Mouse (Mus musculus): Measurements from ENCODE around the gene Stard3. TPM values are rescaled to one million over a fixed set of nuclear protein-coding genes. Genes with fewer than 3 reads are reported as not detected.
A peak's percentile ranks its signal among the peaks of the same experiment; 100 is the strongest.

Gene Stard3
- total RNA-seq, 2 experiments from 2014 or later = 19.2 to 19.5 TPM

DNA sequence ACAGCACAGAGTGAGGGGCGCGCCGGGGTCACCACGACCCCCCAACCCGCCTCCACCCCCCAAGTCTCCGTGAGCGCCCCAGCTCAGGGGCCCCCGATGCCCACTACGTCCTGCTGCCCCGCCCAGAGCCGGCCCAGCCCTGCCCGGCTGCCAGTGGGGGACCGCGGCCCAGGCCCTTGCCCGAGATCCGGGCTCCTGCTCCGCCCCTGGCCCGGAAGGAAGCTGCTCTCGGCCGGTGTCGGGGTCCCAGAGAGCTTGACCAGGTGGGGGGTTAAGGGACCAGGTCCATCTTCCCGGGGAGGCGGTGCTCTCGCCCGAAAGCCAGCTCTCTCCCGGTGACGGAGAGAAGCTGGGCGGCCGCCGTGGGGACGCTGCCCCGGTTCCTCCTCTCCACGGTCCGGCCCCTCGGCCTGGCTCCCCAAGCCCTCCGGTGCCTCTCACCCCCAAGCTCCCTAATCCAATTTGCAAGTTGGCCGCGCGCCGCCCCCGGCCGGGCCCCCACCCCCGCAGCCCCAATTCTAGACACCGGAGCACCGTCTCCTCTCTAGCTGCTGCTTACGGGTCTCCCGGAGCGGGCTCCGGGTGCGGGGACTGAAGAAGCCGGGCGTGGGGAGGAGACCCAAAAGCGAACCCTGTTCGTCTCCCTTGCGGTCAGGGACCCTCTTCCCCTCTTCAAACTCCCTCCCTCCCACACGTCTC, 29.6 kb upstream of the Stard3 start:
- DNase-seq (ENCODE audit: low spot score in 2 of 2) = peak in 1 of 2 experiments; percentile 59

GRCm38 (mm10) chr11:98329081-98329959, 28.8 kb upstream of the Stard3 start, which contains the start of gene Neurod2:
Neurod2 (minus strand) TSS chr11:98329648.
- peak; percentile 80 to 86 for DNase-seq (ENCODE audit: low spot score in 2 of 2)

- peak in 1 of 2 experiments; percentile 56 for DNase-seq (ENCODE audit: low spot score in 2 of 2)
Observed at GRCm38 (mm10) chr11:98329960-98330744, 28.0 kb upstream of the Stard3 start.

DNA sequence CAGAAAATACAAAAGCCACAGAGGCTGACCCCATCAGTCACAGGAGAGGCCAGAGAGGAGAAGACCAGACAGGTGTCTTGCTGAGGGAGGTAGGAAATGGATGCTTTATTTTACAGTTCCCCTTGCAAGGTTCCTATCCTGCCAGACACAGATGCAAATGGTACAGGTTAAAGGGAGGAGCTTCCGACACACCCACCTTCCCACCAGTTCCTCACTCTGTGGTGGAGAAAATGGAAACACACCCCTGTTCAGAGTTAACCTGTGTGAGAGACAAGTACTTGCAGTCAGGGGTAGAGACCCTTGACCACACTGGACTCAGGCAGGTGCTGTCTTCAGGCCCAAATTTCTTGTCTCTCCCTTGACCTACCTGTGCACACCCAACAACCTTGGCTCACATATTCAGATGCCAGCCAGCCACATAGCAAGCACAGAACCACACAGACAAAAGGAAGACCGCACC, 27.4 kb upstream of the Stard3 start:
- DNase-seq (ENCODE audit: low spot score in 2 of 2) = no peak

DNA sequence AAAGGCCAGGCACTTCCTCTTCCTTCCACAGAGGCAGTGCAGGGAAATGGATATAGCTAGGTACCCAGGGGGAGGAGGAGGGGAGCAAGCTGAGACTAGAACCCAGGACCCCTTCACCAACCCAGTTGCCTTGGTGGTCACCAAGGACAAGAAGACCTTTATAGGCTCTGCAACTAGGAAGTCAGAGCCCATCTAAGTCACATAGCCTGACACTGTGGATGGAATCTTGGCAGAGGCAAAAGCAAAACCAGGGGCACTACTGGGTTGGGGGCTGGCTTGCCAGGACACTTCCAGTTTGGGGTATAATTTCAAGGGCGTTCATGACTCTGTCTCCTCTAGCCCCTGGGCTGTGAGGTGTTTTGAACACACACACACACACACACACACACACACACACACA, 26.8 kb upstream of the Stard3 start:
- DNase-seq (ENCODE audit: low spot score in 2 of 2) = no peak

DNA sequence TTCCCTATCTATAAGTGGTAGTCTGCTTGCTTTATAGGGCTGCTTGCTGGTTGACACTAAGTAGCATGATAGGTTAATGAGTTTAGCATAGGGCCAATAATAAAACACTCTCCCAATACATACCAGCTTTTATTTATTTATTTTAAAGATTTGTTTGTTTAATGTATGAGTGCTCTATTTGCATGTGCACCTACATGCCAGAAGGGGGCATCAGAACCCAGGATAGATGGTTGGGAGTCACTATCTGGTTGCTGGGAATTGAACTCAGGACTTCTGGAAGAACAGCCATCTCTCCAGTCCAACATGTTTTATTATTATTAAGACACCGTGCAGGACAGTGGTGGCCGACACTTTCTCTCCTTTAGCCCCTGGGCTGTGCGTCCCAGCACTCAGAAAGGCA, 26.0 kb upstream of the Stard3 start:
- no peak for DNase-seq (ENCODE audit: low spot score in 2 of 2)

- no peak for DNase-seq (ENCODE audit: low spot score in 2 of 2)
Observed at GRCm38 (mm10) chr11:98332841-98333240, 25.3 kb upstream of the Stard3 start.

DNA sequence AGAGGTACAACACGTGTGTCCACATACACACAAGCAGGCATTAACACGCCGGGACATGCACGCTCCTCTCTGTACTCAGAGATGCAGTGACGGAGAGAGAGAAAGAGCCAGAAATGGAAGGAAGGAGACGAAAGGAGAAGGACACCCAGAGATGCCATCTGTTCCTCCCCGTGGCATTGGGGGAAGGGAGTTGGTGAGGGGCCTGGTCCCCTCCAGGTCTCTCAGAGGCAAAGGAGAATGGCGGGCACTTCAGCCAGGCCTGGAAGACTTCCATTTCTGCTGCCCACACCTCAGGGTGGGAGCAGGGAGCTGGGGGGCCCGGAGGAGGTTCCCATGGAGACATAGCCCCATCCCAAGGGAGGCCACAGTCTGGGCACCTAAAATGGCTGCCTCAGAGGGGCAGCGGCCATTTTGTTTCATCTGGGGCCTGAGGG, 24.9 kb upstream of the Stard3 start:
- no peak for DNase-seq (ENCODE audit: low spot score in 2 of 2)

DNA sequence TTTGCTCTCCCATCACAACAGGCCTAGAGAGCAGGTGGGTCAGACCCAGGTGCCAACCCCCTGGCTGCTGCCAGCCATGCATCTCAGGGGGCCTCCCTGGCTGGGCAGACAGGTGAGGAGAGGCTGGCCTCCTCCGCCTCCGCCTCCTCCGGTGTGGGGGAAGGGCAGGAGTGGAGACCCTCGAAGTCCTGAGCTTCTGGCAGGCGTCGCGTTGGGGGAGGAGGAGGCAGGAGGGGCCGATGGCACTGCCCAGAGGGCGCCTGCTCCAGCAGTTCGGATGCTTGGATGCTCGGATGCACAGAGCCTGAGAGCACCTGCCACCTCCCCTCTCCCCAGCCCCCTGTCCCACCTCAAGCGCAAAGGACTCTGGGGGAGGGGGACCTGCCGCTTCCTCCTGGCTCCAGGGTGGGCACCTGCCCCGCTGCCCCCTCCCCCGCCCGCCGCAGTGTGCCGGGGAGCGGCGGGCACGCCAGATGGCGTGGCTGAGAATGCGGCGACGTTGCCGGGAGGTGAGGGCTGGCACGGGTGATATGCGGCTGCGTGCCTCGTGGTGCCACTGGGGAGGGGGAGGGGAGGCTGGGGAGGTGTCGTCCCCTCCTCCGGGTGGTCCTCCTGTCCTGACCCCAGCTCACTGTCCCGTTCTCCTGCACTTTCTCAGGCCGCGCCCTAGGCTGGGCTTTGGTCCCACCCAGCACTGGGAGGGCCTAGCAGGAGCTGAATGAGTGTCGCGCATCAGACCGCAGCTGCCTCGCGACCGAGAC, 24.0 kb upstream of the Stard3 start:
- DNase-seq (ENCODE audit: low spot score in 2 of 2) = peak in 1 of 2 experiments; percentile 53

- DNase-seq (ENCODE audit: low spot score in 2 of 2) = no peak
Observed at GRCm38 (mm10) chr11:98335250-98335649, 22.9 kb upstream of the Stard3 start.

DNA sequence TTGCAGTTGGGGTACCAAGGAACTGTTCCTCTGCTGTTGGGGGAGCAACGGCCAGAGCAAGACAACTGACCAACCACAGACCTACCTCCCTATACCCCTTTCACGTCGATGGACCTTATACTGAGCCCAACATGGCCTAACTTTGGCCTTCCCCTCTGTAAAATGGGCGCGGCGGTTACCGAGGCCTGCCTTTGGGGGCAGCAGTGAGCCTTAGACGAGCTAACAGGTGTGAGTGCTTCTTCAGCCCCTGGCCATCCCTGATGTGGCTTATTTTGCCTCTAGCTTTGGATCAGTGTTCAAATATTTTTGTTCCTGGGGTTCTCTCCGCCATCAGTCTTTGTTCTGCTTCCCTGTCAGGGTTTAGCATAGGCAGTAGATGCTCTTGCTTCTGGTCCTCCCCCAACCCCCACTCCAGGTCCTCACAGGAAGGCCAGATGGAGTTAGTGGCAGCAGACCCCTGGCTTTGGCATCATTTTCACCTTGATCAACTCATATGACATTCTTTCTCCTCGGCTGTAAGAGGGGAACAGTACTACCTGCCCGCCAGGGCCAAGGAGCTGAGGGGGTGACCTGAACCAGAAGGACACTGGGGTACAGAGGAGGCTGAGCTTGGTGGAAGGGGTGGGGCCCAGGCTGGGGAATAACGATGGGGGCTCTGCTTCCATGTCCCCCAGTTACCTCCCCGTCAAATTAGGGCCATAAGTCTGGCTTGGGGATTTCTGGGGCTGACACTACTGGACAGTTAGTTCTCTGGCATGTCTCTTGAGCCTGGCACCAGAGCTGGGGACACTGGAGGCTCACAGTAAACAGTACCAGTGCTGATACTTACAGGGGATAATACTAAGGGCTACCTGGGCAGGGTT, 21.7 kb upstream of the Stard3 start:
- no peak for DNase-seq (ENCODE audit: low spot score in 2 of 2)

- peak; percentile 76 to 82 for DNase-seq (ENCODE audit: low spot score in 2 of 2)
Observed at GRCm38 (mm10) chr11:98338507-98338961, 19.6 kb upstream of the Stard3 start.

GRCm38 (mm10) chr11:98339071-98339501, 19.1 kb upstream of the Stard3 start:
- no peak for DNase-seq (ENCODE audit: low spot score in 2 of 2)

DNA sequence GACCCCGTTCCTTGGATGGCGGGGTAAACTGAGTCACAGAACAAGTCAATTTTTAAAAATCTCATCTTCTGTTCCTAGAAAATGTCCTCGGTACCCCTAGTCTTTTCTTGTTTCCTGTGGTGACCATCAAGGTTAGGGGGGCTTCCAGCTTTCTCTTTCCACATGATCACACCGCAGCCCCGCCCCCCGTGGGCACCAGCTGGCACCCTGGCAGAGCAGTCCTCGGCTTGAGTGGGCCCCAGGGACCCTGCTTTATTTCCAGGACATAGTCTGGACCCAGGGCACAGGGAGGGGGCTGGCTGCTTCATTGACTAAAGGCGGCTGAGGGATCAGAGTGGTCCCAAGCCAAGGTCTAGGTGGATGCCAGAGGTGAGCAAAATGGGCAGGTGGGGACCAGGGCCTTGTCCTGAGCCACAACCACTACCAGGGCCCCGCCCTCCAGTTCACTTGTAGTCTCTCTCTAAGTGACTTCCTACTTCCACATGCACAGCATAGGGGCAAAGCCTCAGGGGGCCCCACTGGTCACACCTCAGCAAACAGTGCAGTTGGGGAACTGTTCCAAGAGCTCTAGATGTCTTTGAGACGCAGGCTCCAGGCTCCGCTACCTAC, 18.4 kb upstream of the Stard3 start:
- no peak for DNase-seq (ENCODE audit: low spot score in 2 of 2)

DNA sequence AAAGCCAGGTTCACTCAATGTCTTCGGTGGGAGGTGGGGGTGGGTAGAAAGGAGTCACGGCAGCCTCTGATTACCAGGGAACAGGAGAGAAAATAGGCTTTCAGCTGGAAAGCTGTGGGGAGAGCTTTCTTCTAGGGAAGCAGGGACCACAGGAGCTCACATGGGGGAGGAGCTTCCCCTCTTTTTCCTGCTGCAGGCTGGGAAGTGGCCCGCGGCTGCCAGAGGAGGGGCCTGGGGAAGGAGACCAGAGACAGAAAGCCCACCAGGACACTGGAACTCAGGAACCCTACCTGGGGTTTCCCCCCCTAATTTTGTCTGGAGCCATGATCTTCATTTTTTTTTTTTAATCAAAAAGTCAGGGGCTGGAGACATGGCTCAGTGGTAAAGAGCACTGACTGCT, 17.6 kb upstream of the Stard3 start:
- DNase-seq (ENCODE audit: low spot score in 2 of 2) = no peak

GRCm38 (mm10) chr11:98341174-98341573, 17.0 kb upstream of the Stard3 start:
- DNase-seq (ENCODE audit: low spot score in 2 of 2) = no peak

- peak; percentile 100 for DNase-seq (ENCODE audit: low spot score in 2 of 2)
Observed at GRCm38 (mm10) chr11:98342000-98342945, 15.9 kb upstream of the Stard3 start.

DNA sequence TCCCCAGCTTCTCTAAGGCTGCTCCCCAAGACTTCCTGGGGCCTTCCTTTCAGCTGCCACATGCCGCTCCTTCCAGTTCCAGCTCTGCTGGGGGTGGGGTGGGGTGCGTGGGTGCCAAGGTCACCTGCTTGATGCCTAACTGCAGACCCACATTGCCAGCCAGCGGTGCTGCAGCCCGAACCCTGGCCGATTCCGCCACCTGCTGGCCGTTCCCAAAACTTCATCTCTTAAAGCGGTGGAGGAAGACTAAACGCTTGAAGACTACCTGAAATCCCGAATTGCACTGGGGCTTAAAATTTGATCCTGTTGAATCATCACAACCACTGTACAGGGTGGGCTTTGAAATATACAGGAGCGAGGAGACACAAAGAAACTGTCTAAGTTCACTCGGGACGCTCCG, 12.9 kb upstream of the Stard3 start:
- peak; percentile 90 to 92 for DNase-seq (ENCODE audit: low spot score in 2 of 2)

All from layer of hippocampus, postnatal 10 days (tissue).